19 mouse cellular contexts compared by ENCODE assay signal in the genomic region with DNA sequence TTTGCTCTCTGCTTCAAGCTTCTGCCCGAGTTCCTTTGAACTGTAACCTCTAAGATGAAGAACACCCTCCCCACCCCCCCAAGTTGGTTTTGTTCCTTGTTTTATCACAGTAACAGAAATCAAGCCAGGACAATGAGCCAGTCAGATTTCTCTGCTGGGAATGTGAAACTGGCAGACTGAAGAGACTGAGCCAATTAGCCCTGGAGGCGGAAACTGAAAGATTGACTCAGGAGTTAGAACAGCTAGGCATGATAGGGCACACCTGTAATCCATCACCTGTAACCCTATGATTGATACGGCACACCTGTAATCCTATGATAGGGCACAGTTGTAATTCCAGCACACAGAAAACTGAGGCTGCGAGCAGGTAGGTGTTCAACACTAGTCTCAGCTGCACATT. TPM values are rescaled to one million over a fixed set of nuclear protein-coding genes. Genes with fewer than 3 reads are reported as not detected.
DNase-seq lines count a peak whose midpoint lies in the region; ATAC-seq and TF ChIP-seq lines count a peak whose summit lies in the region.
"Had no signal": no experiment of that assay in that cellular context is flagged by ENCODE, and none has a peak within 500 bp of the region (broad histone marks: within the 10 kb centered on the region; RNA-seq: fewer than 3 reads in every experiment).

No protein-coding gene starts in this region.

- H3K4me1 ChIP-seq in lung, embryonic 14.5 days (ENCODE audit: insufficient read depth) = no peaks in the 10 kb centered on the region
- H3K4me1 ChIP-seq in stomach, embryonic 16.5 days (ENCODE audit: control insufficient read depth, insufficient read depth, low read length) = peaks cover 5% of the 10 kb centered on the region; the same call in 1 of the 2 replicates
- H3K4me1 ChIP-seq: forebrain, embryonic 12.5 days; midbrain, embryonic 13.5 days had no signal

- no peak overlapping the region for H3K9ac ChIP-seq in lung, embryonic 14.5 days
- no peak overlapping the region for H3K9ac ChIP-seq in stomach, embryonic 16.5 days (ENCODE audit: low read length)
- H3K9ac ChIP-seq: embryonic facial prominence, embryonic 13.5 days; forebrain, embryonic 12.5 days; heart, embryonic 15.5 days; midbrain, embryonic 13.5 days had no signal

- H3K9me3 ChIP-seq in lung, embryonic 14.5 days (ENCODE audit: low read depth, low read length) = no peaks in the 10 kb centered on the region
- no peaks in the 10 kb centered on the region for H3K9me3 ChIP-seq in stomach, embryonic 16.5 days (replicated peaks; ENCODE audit: control insufficient read depth, low read length)
- H3K9me3 ChIP-seq: embryonic facial prominence, embryonic 13.5 days; forebrain, embryonic 12.5 days; heart, embryonic 15.5 days; hindbrain, embryonic 10.5 days; midbrain, embryonic 13.5 days had no signal

- 44% methylated on average over 4 of the region's 4 CpGs for WGBS in lung, embryonic 14.5 days
- WGBS in stomach, embryonic 16.5 days = 48% methylated on average over 4 of the region's 4 CpGs

- H3K4me3 ChIP-seq in lung, embryonic 14.5 days (ENCODE audit: low read depth, low read length) = no peak overlapping the region
- no peak overlapping the region for H3K4me3 ChIP-seq in stomach, embryonic 16.5 days (replicated peaks; ENCODE audit: low read length)
- H3K4me3 ChIP-seq: embryonic facial prominence, embryonic 13.5 days; forebrain, embryonic 12.5 days; heart, embryonic 15.5 days; hindbrain, embryonic 10.5 days; layer of hippocampus, adult 2 months; midbrain, embryonic 13.5 days; myocyte had no signal

- no peak overlapping the region for H3K4me2 ChIP-seq in lung, embryonic 14.5 days
- no peak overlapping the region for H3K4me2 ChIP-seq in stomach, embryonic 16.5 days (ENCODE audit: low read depth, low read length)
- H3K4me2 ChIP-seq: embryonic facial prominence, embryonic 13.5 days; forebrain, embryonic 12.5 days; heart, embryonic 15.5 days; midbrain, embryonic 13.5 days had no signal

- no peaks in the 10 kb centered on the region for H3K36me3 ChIP-seq in lung, embryonic 14.5 days (ENCODE audit: insufficient read depth)
- H3K36me3 ChIP-seq in stomach, embryonic 16.5 days (ENCODE audit: control insufficient read depth, insufficient read depth, low read length) = no peaks in the 10 kb centered on the region
- H3K36me3 ChIP-seq: embryonic facial prominence, embryonic 13.5 days; forebrain, embryonic 12.5 days; heart, embryonic 15.5 days; hindbrain, embryonic 10.5 days; midbrain, embryonic 13.5 days had no signal

- H3K27ac ChIP-seq in lung, embryonic 14.5 days (ENCODE audit: low read depth) = peak overlapping the region; percentile 44; the same call in 1 of the 2 replicates
- H3K27ac ChIP-seq in stomach, embryonic 16.5 days (ENCODE audit: low read length) = peak overlapping the region; percentile 38
- H3K27ac ChIP-seq: embryonic facial prominence, embryonic 13.5 days; forebrain, embryonic 12.5 days; heart, embryonic 15.5 days; hindbrain, embryonic 10.5 days; layer of hippocampus, adult 2 months; midbrain, embryonic 13.5 days had no signal

- ATAC-seq in lung, embryonic 14.5 days (ENCODE audit: insufficient read depth) = no peak
- ATAC-seq in stomach, embryonic 16.5 days (ENCODE audit: insufficient read depth, low FRiP score) = peak; percentile 70
- ATAC-seq: midbrain, embryonic 13.5 days had no signal

- TF ChIP-seq CTCF in lung, embryonic 14.5 days (IDR thresholded peaks at IDR 0.05; ENCODE audit: low read depth) = no peak

- peak; percentile 50 for DNase-seq in lung, embryonic 14.5 days
- DNase-seq in lung, postnatal 14 days = no peak
- peak; percentile 40 for DNase-seq in Muller cell, postnatal 12 days (ENCODE audit: inconsistent ontology term)
- peak; percentile 26 for DNase-seq in forelimb bud, embryonic 11.5 days (ENCODE audit: low read depth, low spot score)
- no peak for DNase-seq in gastrocnemius, postnatal 4 days (ENCODE audit: low spot score in 2 of 2)
- no peak for DNase-seq in layer of hippocampus, postnatal 14 days (ENCODE audit: low spot score in 2 of 2)
- DNase-seq: adrenal gland, postnatal 14 days; cerebellum, postnatal 10 days; heart, adult 18-20 months; kidney, adult 11 months; thymus, postnatal 4 days had no signal

- no peaks in the 10 kb centered on the region for H3K27me3 ChIP-seq in lung, embryonic 14.5 days (ENCODE audit: insufficient read depth, low read length)
- no peaks in the 10 kb centered on the region for H3K27me3 ChIP-seq in stomach, embryonic 16.5 days (ENCODE audit: control insufficient read depth, insufficient read depth, low read length)
- H3K27me3 ChIP-seq: embryonic facial prominence, embryonic 13.5 days; heart, embryonic 15.5 days; midbrain, embryonic 13.5 days had no signal

RNA-seq across cellular contexts. Expression of gene Ube2h, which starts 27.9 kb away (rescaled TPM):
- 42.3 and 45.8 TPM in 2 replicates for polyA plus RNA-seq in lung, embryonic 14.5 days (2014; fragmentation: Nextera tagmentation; extraction: Ambion mirVana)
- polyA plus RNA-seq in stomach, embryonic 16.5 days (2015; fragmentation: Nextera tagmentation; extraction: Ambion mirVana) = 45.3 and 47.6 TPM in 2 replicates
- 100 to 1,000 TPM in 1 of 2 experiments, 10 to 100 TPM in 1; 82.2 to 103 TPM for total RNA-seq in gastrocnemius, postnatal 4 days (2021)
- total RNA-seq in layer of hippocampus, postnatal 14 days (2021) = 10 to 100 TPM; 86.8 to 94.7 TPM

RNA-seq across cellular contexts. Expression of gene Zc3hc1, which starts 58.6 kb away (rescaled TPM):
- polyA plus RNA-seq in lung, embryonic 14.5 days (2014; fragmentation: Nextera tagmentation; extraction: Ambion mirVana) = 66.8 and 66.9 TPM in 2 replicates
- 36.0 and 38.9 TPM in 2 replicates for polyA plus RNA-seq in stomach, embryonic 16.5 days (2015; fragmentation: Nextera tagmentation; extraction: Ambion mirVana)
- 10 to 100 TPM; 24.8 to 25.4 TPM for total RNA-seq in gastrocnemius, postnatal 4 days (2021)
- 10 to 100 TPM; 26.5 to 27.6 TPM for total RNA-seq in layer of hippocampus, postnatal 14 days (2021)

Comparison
In these comparisons a context has a peak if more than half of its experiments do, and no peak if none do; other contexts are left out.
1. DNase-seq: peak in lung, embryonic 14.5 days (single experiment), Muller cell, postnatal 12 days (single experiment) and forelimb bud, embryonic 11.5 days (single experiment); none in lung, postnatal 14 days (single experiment), gastrocnemius, postnatal 4 days (0 of 2) and layer of hippocampus, postnatal 14 days (0 of 2).